Mouse (Mus musculus): ENCODE data around the gene Hist1h2bl. TPM values are rescaled to one million over a fixed set of nuclear protein-coding genes. Genes with fewer than 3 reads are reported as not detected.
A peak's percentile ranks its signal among the peaks of the same experiment; 100 is the strongest.
"Not testable (repeated sequence)": the region's sequence is repeated elsewhere in the genome, so short reads cannot be mapped to it uniquely, and the experiment has no call there.

Hist1h2bl gene
- polyA plus RNA-seq, 1 experiment from 2014 or later: 2.1 TPM

DNA sequence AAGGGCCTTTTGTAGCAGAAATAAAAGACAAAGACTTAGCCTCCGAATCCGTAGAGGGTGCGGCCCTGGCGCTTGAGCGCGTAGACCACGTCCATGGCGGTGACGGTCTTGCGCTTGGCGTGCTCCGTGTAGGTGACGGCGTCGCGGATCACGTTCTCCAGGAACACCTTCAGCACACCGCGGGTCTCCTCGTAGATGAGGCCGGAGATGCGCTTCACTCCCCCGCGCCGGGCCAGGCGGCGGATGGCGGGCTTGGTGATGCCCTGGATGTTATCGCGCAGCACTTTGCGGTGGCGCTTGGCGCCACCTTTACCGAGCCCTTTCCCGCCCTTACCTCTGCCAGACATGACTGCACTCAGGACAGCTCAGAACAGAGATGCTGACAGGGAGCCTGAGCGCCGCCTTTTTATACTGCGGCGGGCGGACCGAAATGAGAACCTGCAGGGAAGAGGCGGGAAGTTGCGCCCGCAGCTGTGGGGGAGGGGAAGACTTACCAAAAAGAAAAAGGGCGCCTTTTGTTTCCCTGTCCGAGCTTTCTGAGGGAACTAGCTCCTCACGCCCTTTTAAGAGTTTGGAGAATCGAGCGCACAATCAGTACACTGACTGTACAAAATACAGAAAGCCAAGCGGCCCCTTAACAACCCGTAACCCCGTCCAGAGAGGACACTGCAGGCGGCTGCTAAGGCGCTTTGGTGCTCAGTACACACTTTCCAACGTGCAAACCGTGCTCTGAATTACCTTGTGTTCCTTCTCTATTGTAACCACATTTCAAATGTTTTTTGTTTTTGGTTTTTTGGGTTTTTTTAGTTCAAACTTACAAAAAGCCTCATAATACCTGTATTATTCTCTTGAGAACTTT, 34.4 kb upstream of the Hist1h2bl start, which contains the start of gene Hist1h4k:
Gene Hist1h4k (minus strand): TSS at position 347 of the 859 bp plus-strand sequence.
- H3K4me2 ChIP-seq (replicated peaks; ENCODE audit: low read depth, low read length): peak within 1 kb of the TSS; percentile 72
- not testable (repeated sequence) for H3K27me3 ChIP-seq (ENCODE audit: control insufficient read depth, insufficient read depth, low read length); H3K36me3 ChIP-seq (ENCODE audit: control insufficient read depth, insufficient read depth, low read length); H3K4me1 ChIP-seq (replicated peaks; ENCODE audit: control insufficient read depth, insufficient read depth, low read length); H3K9me3 ChIP-seq (ENCODE audit: control insufficient read depth, low read length)
- under 1% methylated on average over 46 of the region's 56 CpGs for WGBS
- H3K27ac ChIP-seq (ENCODE audit: low read depth, low read length): peak within 1 kb of the TSS; percentile 93
- H3K9ac ChIP-seq (ENCODE audit: low read depth, low read length): peak within 1 kb of the TSS; percentile 64
- peak; percentile 85 for ATAC-seq (ENCODE audit: low FRiP score)
- DNase-seq (ENCODE audit: low spot score): peak; percentile 97
- peak within 1 kb of the TSS; percentile 56 for H3K4me3 ChIP-seq (ENCODE audit: low read depth, low read length)

DNA sequence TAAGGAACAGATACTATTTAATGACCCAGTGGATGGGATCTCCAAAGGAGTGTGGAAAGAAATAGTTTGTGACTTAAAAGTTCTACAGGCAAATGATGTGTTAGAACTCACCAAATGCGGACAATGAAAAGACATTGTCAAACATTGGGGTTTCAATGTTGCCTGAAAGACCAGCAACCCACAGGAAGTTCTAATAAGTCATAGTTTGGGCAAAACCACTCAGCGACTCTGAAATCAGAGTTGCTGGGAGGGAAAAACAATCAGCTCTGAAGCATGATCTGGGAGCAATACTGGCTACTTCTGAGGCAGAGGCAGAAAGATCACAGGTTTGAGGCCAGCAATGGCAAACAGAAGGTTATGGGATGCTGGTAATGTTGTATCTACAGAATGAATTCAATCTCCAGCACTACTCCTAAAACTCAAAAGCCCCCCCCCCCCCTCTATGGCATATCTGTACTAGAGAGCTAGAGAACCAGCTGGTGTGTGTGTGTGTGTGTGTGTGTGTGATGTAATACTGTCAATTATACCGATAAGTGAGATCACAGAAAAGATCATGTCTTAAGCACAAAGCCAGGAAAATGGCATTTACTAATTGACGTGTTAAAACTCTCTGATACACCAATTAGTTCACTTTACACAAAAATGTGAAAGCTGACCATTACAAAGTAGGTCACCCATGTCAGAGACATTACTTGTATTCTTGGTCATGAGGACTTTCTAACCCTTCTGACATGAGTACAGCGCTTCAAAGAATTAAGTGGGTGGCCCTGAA, 33.6 kb upstream of the Hist1h2bl start:
- H3K27me3 ChIP-seq (ENCODE audit: control insufficient read depth, insufficient read depth, low read length): no peaks in the 10 kb centered on the region
- peak; percentile 59 for DNase-seq (ENCODE audit: low spot score)
- no peaks in the 10 kb centered on the region for H3K9me3 ChIP-seq (ENCODE audit: control insufficient read depth, low read length)
- H3K4me2 ChIP-seq (replicated peaks; ENCODE audit: low read depth, low read length): peak overlapping the region; percentile 72
- whole genome bisulfite sequencing: 8% methylated on average over 5 of the region's 5 CpGs
- no peaks in the 10 kb centered on the region for H3K36me3 ChIP-seq (ENCODE audit: control insufficient read depth, insufficient read depth, low read length)
- no peak for ATAC-seq (ENCODE audit: low FRiP score)
- H3K4me3 ChIP-seq (ENCODE audit: low read depth, low read length): peak overlapping the region; percentile 56
- H3K27ac ChIP-seq (ENCODE audit: low read depth, low read length): peak overlapping the region; percentile 93
- H3K9ac ChIP-seq (ENCODE audit: low read depth, low read length): peak overlapping the region; percentile 64
- H3K4me1 ChIP-seq (replicated peaks; ENCODE audit: control insufficient read depth, insufficient read depth, low read length): no peaks in the 10 kb centered on the region; the same call in 1 of the 2 replicates

DNA sequence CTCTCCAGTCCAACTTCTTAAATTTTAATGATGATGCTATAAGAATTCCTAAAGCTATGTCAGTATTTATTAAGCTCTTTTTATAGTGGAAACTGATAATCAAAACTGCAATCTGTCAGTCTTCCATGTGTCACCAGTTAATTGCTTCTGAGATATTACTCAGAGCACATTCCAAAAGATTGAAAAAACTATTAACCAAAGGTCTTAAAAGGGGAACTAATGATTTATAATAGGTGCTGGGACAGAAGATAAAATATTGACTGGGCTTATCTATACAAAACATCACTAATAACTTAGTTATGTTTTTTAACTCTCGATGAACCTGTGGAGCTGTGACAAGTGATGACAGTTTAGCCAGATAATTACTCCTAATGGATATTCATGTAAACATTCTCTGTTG, 29.1 kb upstream of the Hist1h2bl start:
- H3K27ac ChIP-seq (ENCODE audit: low read depth, low read length): no peak overlapping the region
- no peak overlapping the region for H3K9ac ChIP-seq (ENCODE audit: low read depth, low read length)
- 93% methylated on average over 1 of the region's 1 CpGs for WGBS
- DNase-seq (ENCODE audit: low spot score) (no peak), ATAC-seq (ENCODE audit: low FRiP score) (no peak)
- no peaks in the 10 kb centered on the region; the same call in 1 of the 2 replicates for H3K4me1 ChIP-seq (replicated peaks; ENCODE audit: control insufficient read depth, insufficient read depth, low read length)
- H3K9me3 ChIP-seq (ENCODE audit: control insufficient read depth, low read length): no peaks in the 10 kb centered on the region
- H3K36me3 ChIP-seq (ENCODE audit: control insufficient read depth, insufficient read depth, low read length): no peaks in the 10 kb centered on the region
- no peaks in the 10 kb centered on the region for H3K27me3 ChIP-seq (ENCODE audit: control insufficient read depth, insufficient read depth, low read length)
- no peak overlapping the region for H3K4me2 ChIP-seq (replicated peaks; ENCODE audit: low read depth, low read length)
- H3K4me3 ChIP-seq (ENCODE audit: low read depth, low read length): no peak overlapping the region

DNA sequence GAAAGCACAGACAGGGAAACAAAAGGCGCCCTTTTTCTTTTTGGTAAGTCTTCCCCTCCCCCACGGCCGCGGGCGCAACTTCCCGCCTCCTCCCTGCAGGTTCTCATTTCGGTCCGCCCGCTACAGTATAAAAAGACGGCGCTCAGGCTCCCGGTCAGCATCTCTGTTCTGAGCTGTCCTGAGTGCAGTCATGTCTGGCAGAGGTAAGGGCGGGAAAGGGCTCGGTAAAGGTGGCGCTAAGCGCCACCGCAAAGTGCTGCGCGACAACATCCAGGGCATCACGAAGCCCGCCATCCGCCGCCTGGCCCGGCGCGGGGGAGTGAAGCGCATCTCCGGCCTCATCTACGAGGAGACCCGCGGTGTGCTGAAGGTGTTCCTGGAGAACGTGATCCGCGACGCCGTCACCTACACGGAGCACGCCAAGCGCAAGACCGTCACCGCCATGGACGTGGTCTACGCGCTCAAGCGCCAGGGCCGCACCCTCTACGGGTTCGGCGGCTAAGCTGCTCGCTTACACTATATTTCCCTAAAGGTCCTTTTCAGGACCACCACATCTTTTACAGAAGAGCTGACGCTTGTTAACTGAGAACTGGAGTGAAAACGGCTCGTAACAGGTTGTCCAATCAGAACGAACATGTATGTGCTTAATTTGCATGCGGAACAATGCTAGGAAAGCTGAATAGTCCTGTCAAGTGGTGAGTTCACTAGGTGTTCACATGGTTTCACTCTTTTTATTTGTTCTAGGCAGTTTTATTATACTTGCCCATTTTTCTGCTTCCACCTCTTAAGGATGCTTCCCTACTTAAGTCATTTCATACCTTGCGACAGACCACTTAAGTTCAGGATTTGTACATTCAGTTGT, 19.2 kb upstream of the Hist1h2bl start, which contains the start of gene Hist1h4j:
Gene Hist1h4j (plus strand): TSS at position 159 of the 862 bp plus-strand sequence.
- Histone ChIP-seq H3K9ac (ENCODE audit: low read depth, low read length) (peak within 1 kb of the TSS; percentile 80), H3K4me2 (replicated peaks; ENCODE audit: low read depth, low read length) (peak within 1 kb of the TSS; percentile 58), H3K4me3 (ENCODE audit: low read depth, low read length) (peak within 1 kb of the TSS; percentile 49), H3K27ac (ENCODE audit: low read depth, low read length) (peak within 1 kb of the TSS; percentile 98)
- ATAC-seq (ENCODE audit: low FRiP score) (peak; percentile 92), DNase-seq (ENCODE audit: low spot score) (peak; percentile 97)
- H3K36me3 ChIP-seq (ENCODE audit: control insufficient read depth, insufficient read depth, low read length); H3K4me1 ChIP-seq (replicated peaks; ENCODE audit: control insufficient read depth, insufficient read depth, low read length); H3K27me3 ChIP-seq (ENCODE audit: control insufficient read depth, insufficient read depth, low read length); H3K9me3 ChIP-seq (ENCODE audit: control insufficient read depth, low read length): not testable (repeated sequence)
- under 1% methylated on average over 42 of the region's 56 CpGs for WGBS

DNA sequence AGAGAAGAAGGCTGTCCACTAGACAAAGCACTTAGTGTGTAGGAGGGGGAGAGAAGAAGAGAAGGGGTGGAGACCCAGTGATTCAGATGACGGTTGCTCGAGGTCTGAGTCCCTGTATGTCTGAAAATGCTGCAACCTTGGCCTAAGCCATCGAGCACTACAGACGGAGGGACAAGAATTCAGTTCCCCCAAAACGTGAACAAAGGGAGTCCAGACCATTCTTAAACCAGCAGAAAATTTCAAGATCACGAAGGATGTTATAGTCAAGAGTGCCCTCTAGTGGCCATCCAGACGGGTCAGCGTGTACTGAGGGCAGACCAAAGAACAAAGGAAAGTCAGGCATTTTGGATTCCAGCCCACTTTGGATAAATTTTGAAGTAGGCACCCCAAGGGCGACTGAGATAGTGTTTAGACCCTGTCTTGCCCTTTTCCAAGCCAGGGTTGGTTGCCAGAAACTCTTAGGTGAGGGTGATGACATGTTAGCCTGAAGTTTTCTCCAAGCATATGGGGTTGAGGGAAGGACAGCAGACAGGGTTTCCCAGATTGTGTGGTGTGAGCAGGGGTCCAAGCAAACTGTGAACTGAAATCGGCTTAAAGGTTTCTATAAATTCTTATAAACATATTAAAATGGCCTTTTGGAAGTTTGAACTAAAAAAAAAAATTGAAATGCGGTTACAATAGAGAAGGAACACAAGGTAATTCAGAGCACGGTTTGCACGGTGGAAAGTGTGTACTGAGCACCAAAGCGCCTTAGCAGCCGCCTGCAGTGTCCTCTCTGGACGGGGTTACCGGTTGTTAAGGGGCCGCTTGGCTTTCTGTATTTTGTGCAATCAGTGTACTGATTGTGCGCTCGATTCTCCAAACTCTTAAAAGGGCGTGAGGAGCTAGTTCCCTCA, 18.3 kb upstream of the Hist1h2bl start:
- H3K36me3 ChIP-seq (ENCODE audit: control insufficient read depth, insufficient read depth, low read length): no peaks in the 10 kb centered on the region
- peak overlapping the region; percentile 49 for H3K4me3 ChIP-seq (ENCODE audit: low read depth, low read length)
- peak overlapping the region; percentile 58 for H3K4me2 ChIP-seq (replicated peaks; ENCODE audit: low read depth, low read length)
- H3K27ac ChIP-seq (ENCODE audit: low read depth, low read length): peak overlapping the region; percentile 98
- ATAC-seq (ENCODE audit: low FRiP score) (peak; percentile 83), DNase-seq (ENCODE audit: low spot score) (peak; percentile 92)
- WGBS: under 1% methylated on average over 21 of the region's 21 CpGs
- no peaks in the 10 kb centered on the region for H3K27me3 ChIP-seq (ENCODE audit: control insufficient read depth, insufficient read depth, low read length)
- H3K9me3 ChIP-seq (ENCODE audit: control insufficient read depth, low read length): no peaks in the 10 kb centered on the region
- H3K4me1 ChIP-seq (replicated peaks; ENCODE audit: control insufficient read depth, insufficient read depth, low read length): no peaks in the 10 kb centered on the region
- H3K9ac ChIP-seq (ENCODE audit: low read depth, low read length): peak overlapping the region; percentile 80

DNA sequence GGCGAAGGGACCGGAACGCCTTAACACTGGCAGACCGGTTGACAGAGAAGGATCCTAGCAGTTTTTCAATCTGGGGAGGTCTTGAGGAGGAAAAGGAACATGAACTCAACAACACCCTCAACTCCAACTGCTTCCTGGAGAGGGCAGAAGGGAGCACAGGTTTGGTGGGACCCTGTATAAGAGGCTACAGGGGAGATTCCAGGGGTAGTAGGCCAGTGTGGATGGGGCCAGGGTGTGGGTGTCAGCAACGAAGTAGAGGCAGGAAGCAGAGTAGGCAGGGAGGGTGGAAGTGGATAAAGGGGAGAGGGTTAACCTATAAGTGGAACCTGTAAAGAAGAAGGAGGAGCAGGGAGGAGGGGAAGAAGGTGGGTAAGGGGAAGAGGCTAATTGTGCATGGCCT, 17.5 kb upstream of the Hist1h2bl start:
- Histone ChIP-seq H3K27ac (ENCODE audit: low read depth, low read length) (peak overlapping the region; percentile 98), H3K36me3 (ENCODE audit: control insufficient read depth, insufficient read depth, low read length) (no peaks in the 10 kb centered on the region), H3K4me3 (ENCODE audit: low read depth, low read length) (no peak overlapping the region), H3K9ac (ENCODE audit: low read depth, low read length) (0 out of 2 replicates have a peak overlapping the region, but pooled peaks have one; percentile 19), H3K27me3 (ENCODE audit: control insufficient read depth, insufficient read depth, low read length) (no peaks in the 10 kb centered on the region), H3K4me2 (replicated peaks; ENCODE audit: low read depth, low read length) (no peak overlapping the region), H3K4me1 (replicated peaks; ENCODE audit: control insufficient read depth, insufficient read depth, low read length) (no peaks in the 10 kb centered on the region), H3K9me3 (ENCODE audit: control insufficient read depth, low read length) (no peaks in the 10 kb centered on the region)
- 59% methylated on average over 5 of the region's 5 CpGs for WGBS
- peak; percentile 60 for DNase-seq (ENCODE audit: low spot score)
- ATAC-seq (ENCODE audit: low FRiP score): 0 out of 2 replicates have a peak, but pooled peaks have one; percentile 17

DNA sequence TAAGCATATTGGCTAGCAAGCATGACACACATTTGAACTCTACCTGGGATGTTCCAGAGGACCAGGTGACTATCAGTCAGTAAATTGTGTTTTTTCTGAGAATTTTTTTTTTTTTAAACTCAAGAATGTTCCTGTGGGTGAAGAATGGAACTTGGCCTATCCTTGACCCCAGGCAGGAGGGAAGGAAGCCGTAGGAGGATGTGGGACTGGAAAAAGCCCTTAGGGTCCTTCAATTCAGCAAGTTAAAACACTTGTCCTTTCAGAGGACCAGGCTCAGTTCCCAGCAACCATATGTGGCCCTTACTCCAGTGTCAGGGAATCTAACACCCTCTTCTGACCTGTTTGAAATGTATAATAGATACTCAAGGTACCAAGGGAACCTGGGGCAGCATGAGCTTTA, 13.6 kb upstream of the Hist1h2bl start:
- H3K9me3 ChIP-seq (ENCODE audit: control insufficient read depth, low read length): no peaks in the 10 kb centered on the region
- DNase-seq (ENCODE audit: low spot score): no peak

More for the DNA sequence above, 13.6 kb upstream of the Hist1h2bl start:
- 65% methylated on average over 1 of the region's 1 CpGs for WGBS
- Histone ChIP-seq H3K4me1 (replicated peaks; ENCODE audit: control insufficient read depth, insufficient read depth, low read length) (peaks cover 3% of the 10 kb centered on the region; the same call in 1 of the 2 replicates), H3K27ac (ENCODE audit: low read depth, low read length) (no peak overlapping the region), H3K9ac (ENCODE audit: low read depth, low read length) (no peak overlapping the region), H3K27me3 (ENCODE audit: control insufficient read depth, insufficient read depth, low read length) (no peaks in the 10 kb centered on the region), H3K4me3 (ENCODE audit: low read depth, low read length) (no peak overlapping the region), H3K4me2 (replicated peaks; ENCODE audit: low read depth, low read length) (no peak overlapping the region), H3K36me3 (ENCODE audit: control insufficient read depth, insufficient read depth, low read length) (no peaks in the 10 kb centered on the region)
- no peak for ATAC-seq (ENCODE audit: low FRiP score)
